In the genomic region with DNA sequence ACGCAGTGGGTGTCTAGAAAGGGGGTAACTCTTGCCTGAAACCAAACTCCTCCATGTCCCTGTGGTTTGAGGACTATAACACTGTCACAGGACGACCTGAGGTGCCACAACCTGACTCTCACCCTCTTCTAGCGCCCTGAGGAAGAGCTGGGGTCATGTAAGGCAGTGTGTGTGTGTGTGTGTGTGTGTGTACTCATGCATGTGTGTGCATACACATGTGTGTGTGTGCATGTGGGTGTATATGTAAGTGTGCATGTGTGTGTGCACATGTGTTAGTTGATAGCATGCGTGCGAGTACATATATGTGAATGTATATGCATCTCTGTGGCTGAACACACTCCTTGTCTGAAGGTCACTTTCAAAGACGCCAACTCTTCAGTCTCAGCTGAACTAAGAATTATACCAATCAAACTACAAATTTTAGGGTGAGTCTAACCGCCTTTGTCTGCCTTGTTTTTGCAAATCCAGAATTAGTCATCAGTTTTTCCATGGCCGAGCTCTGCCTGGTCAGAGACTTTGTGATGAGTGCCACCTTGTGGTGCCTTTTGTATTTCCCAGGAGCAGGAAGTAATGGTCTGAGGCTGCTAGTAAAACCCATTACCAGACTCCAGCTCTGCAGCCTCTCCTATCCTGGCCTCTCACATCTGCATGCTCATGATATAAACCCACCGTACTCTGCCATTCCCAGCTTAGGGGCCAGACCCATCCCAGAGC, we compare ENCODE assay signal across 8 mouse cellular contexts. TPM values are rescaled to one million over a fixed set of nuclear protein-coding genes. Genes with fewer than 3 reads are reported as not detected.
DNase-seq lines count a peak whose midpoint lies in the region; ATAC-seq and TF ChIP-seq lines count a peak whose summit lies in the region.

No protein-coding gene starts in this region.

- H3K27me3 ChIP-seq in forebrain, postnatal 0 days (ENCODE audit: insufficient read depth, low read length): peaks cover 5% of the 10 kb centered on the region; the same call in 1 of the 2 replicates

- no peak overlapping the region for H3K27ac ChIP-seq in forebrain, postnatal 0 days (ENCODE audit: low read depth, low read length)

- peak; percentile 40 for DNase-seq in MN1 (ENCODE audit: low spot score)
- peak; percentile 43 for DNase-seq in cerebellum, adult 11 months
- peak; percentile 91 for DNase-seq in forebrain, postnatal 0 days
- peak; percentile 64 to 89 for DNase-seq in layer of hippocampus, adult 8-10 months (ENCODE audit: low spot score in 2 of 2)
- DNase-seq in lung, postnatal 10 days: peak; percentile 91
- peak; percentile 82 for DNase-seq in right cerebral cortex, adult 18-20 months
- peak; percentile 50 for DNase-seq in urinary bladder, adult 2 months (ENCODE audit: low spot score)

- H3K4me1 ChIP-seq in forebrain, postnatal 0 days (ENCODE audit: insufficient read depth): no peaks in the 10 kb centered on the region

- no peak overlapping the region for H3K4me2 ChIP-seq in forebrain, postnatal 0 days (ENCODE audit: low read depth)

- WGBS in forebrain, postnatal 0 days: 60% methylated on average over 9 of the region's 9 CpGs

- H3K36me3 ChIP-seq in forebrain, postnatal 0 days (ENCODE audit: insufficient read depth): no peaks in the 10 kb centered on the region

- ATAC-seq in forebrain, postnatal 0 days: peak; percentile 79
- ATAC-seq in hematopoietic stem cell, adult 5-6 weeks (replicated peaks in 1 of 2; ENCODE audit: insufficient read depth in 1 of 2, low FRiP score in 2 of 2, low TSS enrichment in 1 of 2, low read depth in 1 of 2, poor library complexity in 2 of 2, severe bottlenecking in 2 of 2): peak; percentile 64 to 65

- no peak overlapping the region for H3K9ac ChIP-seq in forebrain, postnatal 0 days

- H3K4me3 ChIP-seq in forebrain, postnatal 0 days (ENCODE audit: low read depth, low read length): no peak overlapping the region

- peak; percentile 89 for TF ChIP-seq CTCF in forebrain, postnatal 0 days (IDR thresholded peaks at IDR 0.05; ENCODE audit: low read depth)

- H3K9me3 ChIP-seq in forebrain, postnatal 0 days (ENCODE audit: low read length): no peaks in the 10 kb centered on the region

RNA-seq across cellular contexts. Expression of gene Cops8, which starts 14.6 kb away (rescaled TPM):
- total RNA-seq in forebrain, postnatal 0 days (2014; rRNA removed): 108 and 113 TPM in 2 replicates
- 188 and 192 TPM in 2 replicates for polyA plus RNA-seq in forebrain, postnatal 0 days (2015; fragmentation: Nextera tagmentation; extraction: Ambion mirVana)
- total RNA-seq in hematopoietic stem cell, adult 5-6 weeks (2017): 32.1 and 101 TPM in 2 replicates
- 100 to 1,000 TPM; 106 to 151 (median 126) TPM for total RNA-seq in layer of hippocampus, adult 8-10 months (2022)
- polyA plus RNA-seq in urinary bladder, adult 2 months (2012; rRNA removed): 86.3 and 88.6 TPM in 2 replicates

Comparison
In these comparisons a context has a peak if more than half of its experiments do, and no peak if none do; other contexts are left out.
1. DNase-seq: peak in every context shown above with its lines; median percentile 91 in forebrain, postnatal 0 days; 91 in lung, postnatal 10 days; 82 in right cerebral cortex, adult 18-20 months; 76 in layer of hippocampus, adult 8-10 months; 50 in urinary bladder, adult 2 months; 43 in cerebellum, adult 11 months; 40 in MN1.